Mouse (Mus musculus) C2C12 (cell line): ENCODE results near the gene Evx2.

Experiments used
- CEBPB ChIP-seq: IDR thresholded peaks from one replicate; pipeline ENCODE4 v1.6.1; 2011; ENCODE audit warnings: low read depth, mild to moderate bottlenecking, control low read depth, moderate library complexity
- CTCF ChIP-seq: IDR thresholded peaks from one replicate; pipeline ENCODE4 v1.5.1; 2011; ENCODE audit not compliant: control insufficient read depth, insufficient read depth, insufficient read length
- FOSL1 ChIP-seq: IDR thresholded peaks from one replicate; pipeline ENCODE4 v1.8.0; 2011; ENCODE audit warnings: mild to moderate bottlenecking, low read length; ENCODE audit not compliant: poor library complexity, insufficient read depth, severe bottlenecking
- MAX ChIP-seq: IDR thresholded peaks from one replicate; pipeline ENCODE4 v1.6.1; 2011; ENCODE audit warnings: mild to moderate bottlenecking, control low read depth
- MYOD1 ChIP-seq: IDR thresholded peaks from one replicate; pipeline ENCODE4 v1.6.1; 2011; ENCODE audit warnings: low read depth; ENCODE audit not compliant: control insufficient read depth, insufficient read length
- MYOG ChIP-seq: IDR thresholded peaks from one replicate; pipeline ENCODE4 v1.6.1; 2011; ENCODE audit not compliant: control insufficient read depth, insufficient read length; ENCODE audit errors: extremely low read depth
- USF1 ChIP-seq: IDR thresholded peaks from one replicate; pipeline ENCODE4 v1.6.1; 2011; ENCODE audit warnings: low read depth, mild to moderate bottlenecking, control low read depth, moderate library complexity

DNA sequence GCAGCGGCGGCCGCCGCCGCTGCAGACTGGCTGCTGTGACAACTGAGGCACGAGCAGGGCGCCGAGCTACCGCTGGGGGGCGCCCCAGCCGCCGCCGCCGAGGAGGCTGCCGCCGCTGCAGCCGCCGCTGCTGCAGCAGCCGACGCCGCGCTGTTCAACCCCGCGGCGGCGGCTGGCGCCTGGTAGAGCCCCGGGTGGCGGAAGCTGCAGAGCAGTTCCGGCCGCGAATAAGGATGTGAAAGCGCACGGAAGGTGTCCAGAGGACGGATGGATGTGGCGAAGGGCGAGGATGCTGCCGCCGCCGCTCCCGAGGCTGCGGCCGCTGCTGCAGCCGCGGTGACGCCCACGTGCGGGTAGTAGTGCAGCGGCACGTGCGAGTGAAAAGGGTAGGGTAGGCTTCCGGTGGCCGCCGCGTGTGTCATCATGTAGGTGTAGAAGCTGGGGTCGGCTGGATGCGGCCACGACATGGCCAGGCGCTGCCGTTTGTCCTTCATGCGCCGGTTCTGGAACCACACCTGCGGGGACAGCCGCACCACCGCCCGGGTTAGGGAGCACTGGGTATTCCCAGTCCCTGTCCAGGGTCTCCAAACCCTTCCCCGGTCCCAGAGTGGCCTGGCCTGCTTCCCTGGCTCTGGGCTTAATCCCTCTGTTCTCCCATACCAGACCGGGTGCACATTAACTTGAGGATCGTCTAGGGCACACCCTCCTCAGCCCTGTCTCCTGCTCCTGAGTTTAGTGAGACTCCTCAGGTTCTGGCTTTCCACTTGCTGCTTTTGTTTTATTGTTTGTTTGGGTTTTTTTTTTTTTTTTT, 3.3 kb downstream of the Evx2 start:
- TF ChIP-seq CTCF, result no peak
- TF ChIP-seq CEBPB, result no peak
- TF ChIP-seq MAX, result no peak
- TF ChIP-seq FOSL1, result no peak
- no peak for TF ChIP-seq MYOG
- no peak for TF ChIP-seq MYOD1
- TF ChIP-seq USF1, result no peak
